Mouse (Mus musculus) liver, postnatal 0 days (tissue): Measurements from ENCODE around the gene Styxl1.

Experiments
- CTCF ChIP-seq: sonication (generic); IDR thresholded peaks from 2 replicates; pipeline ENCODE4 v1.5.1; 2016; ENCODE audit warnings: antibody characterized with exemption, low read depth
- EP300 ChIP-seq: IDR thresholded peaks from 2 replicates; pipeline ENCODE4 v1.6.1; 2016; ENCODE audit warnings: antibody characterized with exemption, low read depth, mild to moderate bottlenecking

GRCm38 (mm10) chr5:135702682-135703192 is 75.4 kb downstream of the Styxl1 start:
- TF ChIP-seq CTCF (peak; percentile 64), EP300 (peak; percentile 45; the same call in 1 of the 2 replicates)
